Mouse (Mus musculus) spleen, embryonic (tissue): ENCODE results near the gene Junb.

Experiments
- CTCF ChIA-PET: fragments of 350-600 bp; sonication (Branson Sonifier 250); formaldehyde crosslinking; loops from one replicate; lab custom pipeline; 2022; lab: Charles Lee

Gene Junb

DNA sequence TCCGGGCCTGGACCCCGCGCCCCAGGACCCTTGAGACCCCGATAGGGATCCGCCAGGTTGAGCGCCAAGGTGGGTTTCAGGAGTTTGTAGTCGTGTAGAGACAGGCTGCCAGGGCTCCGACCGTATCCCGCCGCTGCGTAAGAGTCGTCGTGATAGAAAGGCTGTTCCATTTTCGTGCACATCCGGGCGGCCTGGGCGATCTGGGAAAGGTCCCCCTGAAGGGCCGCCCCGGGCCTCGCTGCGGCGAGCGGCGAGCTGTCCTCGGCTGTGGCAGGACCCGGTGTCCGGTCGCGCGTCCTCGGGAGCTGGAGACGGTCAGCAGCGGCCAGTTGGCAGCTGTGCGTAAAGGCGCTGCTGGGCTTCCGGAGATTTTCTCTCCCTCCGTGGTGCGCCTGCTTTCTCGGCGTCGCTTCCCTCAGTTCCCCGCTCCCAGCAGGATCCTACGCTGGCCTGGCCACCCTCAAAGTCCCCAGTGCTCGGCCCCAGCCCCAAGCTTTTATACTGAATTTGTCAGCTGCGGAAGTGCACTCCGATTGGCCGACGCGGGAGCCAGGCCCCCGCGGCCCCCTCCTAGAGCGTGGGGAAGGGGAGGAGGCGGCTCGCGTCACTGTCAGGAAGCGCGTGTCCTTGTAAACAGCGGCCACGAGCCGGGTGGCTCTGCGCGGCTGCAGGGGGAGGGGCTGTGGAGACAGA, at the start of gene Junb:
Gene Junb (minus strand): TSS at position 471 of the 693 bp plus-strand sequence.
- CTCF ChIA-PET, result interaction anchor here (8.1 kb wide), 1 partner anchor 10 kb away, joined by 113 read pairs; the partner anchor contains the start of gene Hook2

DNA sequence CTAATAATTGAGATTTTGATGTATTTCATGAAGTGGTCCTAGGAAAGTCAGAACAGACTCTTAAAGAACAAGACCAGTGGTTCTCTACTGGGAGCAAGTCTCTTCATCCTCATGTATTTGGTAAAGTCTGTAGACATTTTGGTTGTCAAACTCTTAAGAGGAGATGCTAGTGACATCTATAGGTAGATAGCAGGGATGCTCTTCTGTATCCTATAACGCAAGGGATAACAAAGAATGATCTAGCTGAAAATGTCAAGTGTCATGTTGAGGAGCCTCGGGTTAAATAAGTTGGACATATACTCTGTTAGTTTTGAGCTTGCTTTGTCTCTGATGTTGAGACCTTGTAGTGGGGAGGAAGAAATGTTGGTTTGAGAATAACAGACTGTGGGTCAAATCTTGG, 49.4 kb upstream of the Junb start:
- CTCF ChIA-PET, result no interaction called here

DNA sequence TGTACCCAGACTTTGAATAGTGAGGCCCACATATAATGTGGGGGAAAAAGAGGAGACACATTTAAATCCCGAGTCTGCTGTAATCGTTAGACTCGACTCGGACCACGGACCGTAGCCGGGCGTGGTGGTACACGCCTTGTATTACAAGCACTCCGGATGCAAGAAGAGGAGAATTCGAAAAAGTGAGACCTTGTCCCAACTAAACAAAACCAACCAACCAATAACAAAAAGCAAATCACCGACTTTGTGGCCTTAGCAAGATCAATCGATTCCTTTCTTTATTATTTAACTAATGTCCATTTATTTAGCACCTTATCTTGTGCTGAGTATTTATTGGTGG, 49.0 kb upstream of the Junb start:
- CTCF ChIA-PET, result no interaction called here

DNA sequence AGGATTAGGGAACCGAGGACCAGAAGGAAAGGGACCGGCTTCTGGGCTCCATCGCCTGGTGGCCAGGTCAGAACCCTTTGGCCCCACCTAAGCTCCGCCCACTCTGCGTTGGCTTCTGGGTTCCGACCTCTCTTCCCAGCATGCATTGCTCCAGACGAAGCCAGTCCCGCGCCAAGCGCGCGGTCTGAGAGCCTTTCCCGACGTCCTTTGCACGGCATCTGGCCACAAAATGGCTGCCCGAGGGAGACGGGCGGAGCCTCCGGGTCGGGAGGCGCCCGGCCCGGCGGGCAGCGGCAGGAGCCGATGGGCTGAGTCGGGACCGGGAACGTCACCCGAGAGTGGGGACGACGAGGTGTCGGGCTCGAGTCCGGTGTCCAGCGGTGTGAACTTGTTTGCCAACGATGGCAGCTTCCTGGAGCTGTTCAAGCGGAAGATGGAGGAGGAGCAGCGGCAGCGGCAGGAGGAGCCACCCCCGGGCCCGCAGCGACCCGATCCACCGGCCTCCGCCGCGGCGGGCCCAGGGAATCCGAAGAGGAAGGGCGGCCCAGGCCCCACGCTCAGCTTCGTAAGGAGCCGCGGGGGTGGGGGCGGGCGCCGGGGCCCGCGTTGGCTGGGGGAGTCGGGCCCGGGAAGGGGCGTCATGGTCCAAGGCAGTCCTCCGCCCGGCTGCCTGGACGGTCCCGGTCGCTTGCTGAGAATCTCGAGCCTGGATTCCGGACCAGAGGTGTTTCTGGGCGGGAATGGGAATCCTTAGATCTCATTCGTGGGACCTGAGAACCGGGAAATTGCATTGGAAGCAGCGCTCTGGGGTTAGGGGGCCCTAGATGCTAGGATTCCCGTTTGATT, 48.4 kb upstream of the Junb start, which contains the start of gene Trir:
Gene Trir (plus strand): TSS at position 154 of the 846 bp plus-strand sequence.
- CTCF ChIA-PET, result interaction anchor here (0.5 to 0.6 kb wide), 2 partner anchors 10 to 321 kb away, joined by 3 to 4 read pairs; partner anchors contain the start of gene Tnpo2

DNA sequence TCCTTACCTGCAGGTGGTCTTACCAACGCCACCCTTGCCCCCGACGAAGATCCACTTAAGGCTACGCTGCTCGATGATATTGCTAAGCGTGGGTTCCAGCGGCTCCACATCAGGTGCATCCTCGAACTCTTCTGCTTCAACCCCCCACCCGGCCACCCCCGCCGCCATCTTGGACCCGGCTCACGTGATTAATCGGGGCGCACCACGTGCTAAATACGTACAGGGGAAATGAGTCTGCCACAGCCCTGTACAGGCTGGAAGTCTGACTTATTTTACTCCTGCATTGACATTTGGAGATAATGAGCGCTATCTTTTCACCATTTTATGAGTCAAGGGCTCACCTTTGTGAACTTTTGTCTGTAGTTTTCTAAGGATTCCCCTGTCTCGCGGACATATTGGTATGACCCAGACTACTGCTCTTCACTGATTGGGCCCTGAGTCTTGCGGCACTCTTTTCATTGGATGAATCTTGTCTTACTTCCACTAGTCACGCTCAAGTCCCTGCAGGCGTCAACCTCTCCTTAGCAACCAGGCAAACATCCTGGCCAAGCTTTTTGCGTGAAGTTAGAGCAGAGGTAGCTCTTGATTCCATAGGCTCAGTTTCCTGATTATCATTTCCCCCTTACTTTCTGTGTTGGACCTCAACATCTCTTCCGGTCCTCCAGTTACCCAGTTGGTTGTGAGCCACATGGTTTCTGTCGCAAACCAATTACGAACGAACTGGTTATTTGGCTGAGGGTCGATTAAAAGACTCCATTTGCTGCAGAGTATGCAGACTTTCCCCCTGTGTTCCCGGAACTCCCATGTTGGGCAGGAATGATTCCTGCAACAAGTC, 46.8 kb upstream of the Junb start, which contains the start of gene Asna1:
Gene Asna1 (minus strand): TSS at position 184 of the 835 bp plus-strand sequence.
- CTCF ChIA-PET, result no interaction called here

DNA sequence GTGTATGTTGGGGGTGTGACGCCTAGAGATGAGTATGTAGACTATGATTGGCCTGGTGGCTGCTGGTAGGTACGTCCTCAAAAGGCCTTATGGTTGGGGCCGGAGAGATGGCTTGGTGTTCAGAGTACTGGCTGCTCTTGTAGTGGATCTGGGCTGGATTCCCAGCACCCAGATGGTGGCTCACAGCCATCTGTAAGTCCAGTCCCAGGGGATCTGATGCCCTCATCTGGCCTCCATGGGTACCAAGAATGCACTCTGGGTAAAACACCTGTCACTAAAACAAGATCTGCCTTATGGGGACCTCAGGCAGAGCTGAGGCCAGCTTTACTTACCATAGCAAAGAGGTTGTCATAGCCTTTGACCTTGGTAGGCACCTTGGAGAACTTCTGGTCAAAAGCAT, 45.3 kb upstream of the Junb start:
- CTCF ChIA-PET, result interaction anchor here (0.6 to 0.9 kb wide), 2 partner anchors 95 to 167 kb away, joined by 3 to 13 read pairs; partner anchors contain the start of gene Farsa

DNA sequence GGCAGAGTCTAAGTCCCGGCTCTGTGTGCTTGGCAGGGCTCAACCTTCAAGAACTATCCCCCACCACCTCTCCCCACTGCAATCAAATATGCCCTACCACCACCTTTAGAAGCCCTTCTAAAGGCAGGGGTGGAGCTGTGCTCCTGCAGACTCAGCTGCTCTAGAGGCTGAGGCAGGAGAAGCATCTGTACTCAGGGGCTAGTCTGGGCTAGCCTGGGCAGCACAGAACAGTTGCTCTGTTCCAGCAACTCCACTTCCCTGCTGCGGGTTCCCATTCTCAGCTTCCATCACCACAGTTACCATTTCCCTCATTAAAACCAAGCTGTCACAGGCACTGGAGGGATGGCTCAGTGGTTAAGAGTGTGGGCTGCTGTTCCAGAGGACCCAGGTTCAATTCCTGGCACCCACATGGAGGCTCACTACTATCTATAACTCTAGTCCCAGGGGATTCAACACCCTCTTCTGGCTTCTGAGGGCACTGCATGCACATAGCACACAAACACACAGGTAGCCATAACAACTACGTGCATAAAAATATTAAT, 43.1 kb upstream of the Junb start:
- CTCF ChIA-PET, result interaction anchor here (0.5 kb wide), 1 partner anchor 15 kb away, joined by 3 read pairs; the partner anchor contains the start of gene Tnpo2

DNA sequence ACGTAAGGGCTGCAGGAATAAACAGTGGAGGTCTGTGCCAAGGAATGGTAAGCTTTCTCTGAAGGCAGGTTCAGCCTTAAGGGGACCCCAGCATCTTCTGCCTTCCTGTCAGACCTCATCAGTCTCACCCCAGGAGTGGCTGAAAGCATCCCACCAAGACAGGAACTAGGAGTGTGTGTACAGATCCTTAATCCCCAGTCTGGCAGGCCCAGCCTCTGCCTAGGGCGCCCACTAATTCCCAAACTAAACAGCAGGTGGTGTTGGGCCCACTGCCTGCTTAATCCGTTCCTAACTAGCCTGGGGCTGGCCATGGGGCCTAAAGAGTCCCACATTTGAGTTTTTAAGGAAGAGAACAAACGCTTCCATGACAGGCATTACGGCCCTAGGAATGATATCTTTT, 38.7 kb upstream of the Junb start:
- CTCF ChIA-PET, result no interaction called here

DNA sequence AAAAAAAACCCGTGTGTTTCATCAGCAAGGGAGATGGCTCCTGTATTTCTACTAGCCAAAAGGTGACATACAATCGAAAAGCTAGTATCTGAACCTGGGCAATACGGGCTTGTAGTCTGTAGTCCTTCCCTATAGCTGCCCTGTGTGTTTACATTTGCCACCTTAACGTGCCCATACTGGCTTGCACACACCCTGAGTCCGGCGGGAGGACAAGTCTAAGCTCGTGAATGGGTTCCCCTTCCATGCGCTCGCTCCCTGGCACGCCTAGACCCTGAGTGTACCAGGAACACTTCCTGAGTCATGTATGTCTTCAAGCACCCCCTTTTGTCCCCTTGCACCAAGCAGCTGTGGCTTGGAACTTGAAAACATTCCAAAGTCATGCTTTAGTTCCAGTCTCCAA, 38.2 kb upstream of the Junb start:
- CTCF ChIA-PET, result interaction anchor here (0.6 to 0.7 kb wide), 2 partner anchors 48 to 100 kb away, joined by 4 read pairs; partner anchors contain the start of genes Gm49661 and Prdx2

DNA sequence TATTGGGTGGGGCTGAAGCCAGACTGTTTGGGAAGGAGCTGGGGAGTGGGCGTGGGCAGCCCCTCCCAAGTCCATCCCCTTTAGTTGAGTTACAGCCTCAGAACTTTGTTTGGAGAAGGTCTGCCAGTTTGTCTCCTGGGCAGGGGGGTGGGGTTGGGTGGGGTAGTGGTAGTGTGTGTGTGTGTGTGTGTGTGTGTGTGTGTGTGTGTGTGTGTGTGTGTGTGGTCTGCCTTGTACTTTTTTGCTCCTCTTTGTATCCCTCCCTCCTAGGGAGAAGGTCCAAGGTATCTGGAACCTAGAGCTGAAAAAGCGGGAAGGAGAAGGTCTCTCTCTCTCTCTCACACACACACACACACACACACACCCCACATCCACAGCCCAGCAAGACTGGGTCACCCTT, 35.9 kb upstream of the Junb start, which contains the start of gene Best2:
Gene Best2 (minus strand): TSS at position 101 of the 400 bp plus-strand sequence.
- CTCF ChIA-PET, result no interaction called here

DNA sequence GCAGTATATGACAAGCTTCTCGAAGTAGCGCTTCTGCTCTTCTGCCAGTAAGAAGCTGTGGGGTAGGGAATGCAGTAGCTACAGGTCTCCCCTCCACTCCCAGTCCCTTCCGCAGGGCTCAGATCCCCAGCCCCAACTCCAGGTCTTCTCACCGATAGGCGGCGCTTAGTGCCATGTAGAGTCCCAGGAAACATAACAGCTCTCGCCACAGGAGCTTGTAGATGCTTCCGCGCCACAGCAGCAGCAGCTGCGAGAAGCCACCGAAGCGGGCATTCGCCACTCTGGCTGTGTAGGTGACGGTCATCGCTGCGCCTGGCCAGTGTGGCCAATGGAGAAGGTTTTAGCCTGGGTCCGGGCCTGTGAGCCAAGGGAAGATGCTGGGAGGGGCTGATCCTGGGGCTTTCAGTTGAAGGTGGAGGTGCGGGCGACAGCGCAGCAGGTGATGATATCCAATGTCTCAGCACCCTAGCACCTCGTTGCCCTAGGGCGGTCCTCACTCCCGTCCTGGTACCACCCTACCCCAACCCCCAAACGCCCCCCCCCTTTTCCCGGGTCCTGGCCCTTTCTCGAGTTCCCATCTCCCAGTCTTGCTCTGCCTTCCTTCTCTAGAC, 34.8 kb upstream of the Junb start:
- CTCF ChIA-PET, result interaction anchor here (1.1 kb wide), 1 partner anchor 63 kb away, joined by 11 read pairs; no protein-coding TSS in a partner anchor

DNA sequence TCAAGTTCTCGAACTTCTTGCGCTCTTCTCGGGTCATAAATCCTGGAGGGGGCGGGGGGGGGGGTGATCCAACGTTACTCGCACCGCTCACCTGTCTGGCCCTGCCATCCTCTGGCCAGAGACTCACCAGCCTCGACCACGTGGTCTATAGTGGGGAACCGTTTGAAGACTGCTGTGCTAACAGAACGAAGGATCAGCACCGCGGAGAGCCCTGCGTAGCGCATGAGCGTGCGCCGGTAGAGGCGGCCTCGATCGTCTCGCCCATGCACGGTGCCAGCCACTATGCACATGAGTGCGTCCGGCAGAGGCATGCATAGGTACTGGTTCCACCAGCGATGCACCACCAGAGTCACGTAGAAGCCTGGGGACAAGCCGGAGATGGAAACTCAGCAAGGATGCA, 32.7 kb upstream of the Junb start:
- CTCF ChIA-PET, result no interaction called here

DNA sequence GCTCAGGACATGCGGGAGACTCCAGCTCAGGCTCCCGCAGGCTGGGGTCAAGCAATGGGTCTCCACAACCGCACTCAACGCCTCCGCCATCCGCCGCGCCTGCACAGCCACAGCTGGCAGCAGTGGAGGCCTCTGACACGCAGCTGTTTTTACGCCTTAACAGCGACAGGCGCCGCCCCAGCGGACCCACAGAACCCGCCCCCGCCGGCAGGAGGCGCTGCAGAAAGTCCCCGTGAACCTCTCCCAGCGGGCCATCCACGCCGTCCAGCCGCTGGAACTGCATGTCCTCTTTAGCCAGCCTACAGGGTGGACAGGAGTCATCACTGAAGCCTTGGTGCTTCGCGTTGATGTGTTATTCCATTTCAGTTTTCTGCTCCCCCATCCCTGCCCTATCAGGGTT, 29.2 kb upstream of the Junb start:
- CTCF ChIA-PET, result no interaction called here

DNA sequence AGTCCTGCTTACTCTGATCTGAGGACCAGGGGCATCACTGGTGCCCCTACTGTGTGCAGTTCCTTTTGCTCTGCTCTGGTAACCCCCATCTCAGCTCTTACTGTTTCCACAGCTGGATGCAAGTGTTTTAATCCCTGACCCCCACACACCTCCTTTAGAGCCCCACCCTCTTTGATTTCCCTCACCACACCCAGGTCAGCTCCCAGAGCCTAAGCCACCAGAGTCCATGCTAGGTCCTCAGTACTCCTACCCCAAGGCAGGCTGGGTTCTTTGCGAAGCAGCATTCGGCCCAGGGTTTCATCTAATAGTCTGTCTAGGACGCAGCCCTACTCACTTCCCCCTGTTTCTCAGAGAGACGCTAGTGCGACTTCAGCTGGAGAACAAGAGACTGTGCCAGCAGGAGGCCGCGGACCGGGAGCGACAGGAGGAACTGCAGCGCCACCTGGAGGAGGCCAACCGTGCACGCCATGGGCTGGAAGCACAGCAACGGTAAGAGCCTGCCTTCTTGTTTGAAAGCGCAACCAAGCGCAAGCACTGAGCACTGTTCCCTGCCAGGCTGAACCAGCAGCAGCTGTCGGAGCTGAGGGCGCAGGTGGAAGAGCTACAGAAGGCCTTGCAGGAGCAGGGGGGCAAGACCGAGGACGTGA, 19.3 kb upstream of the Junb start:
- CTCF ChIA-PET, result interaction anchor here (0.7 to 4.2 kb wide), 3 partner anchors 23 to 409 kb away, joined by 3 to 19 read pairs (median 4); no protein-coding TSS in a partner anchor

DNA sequence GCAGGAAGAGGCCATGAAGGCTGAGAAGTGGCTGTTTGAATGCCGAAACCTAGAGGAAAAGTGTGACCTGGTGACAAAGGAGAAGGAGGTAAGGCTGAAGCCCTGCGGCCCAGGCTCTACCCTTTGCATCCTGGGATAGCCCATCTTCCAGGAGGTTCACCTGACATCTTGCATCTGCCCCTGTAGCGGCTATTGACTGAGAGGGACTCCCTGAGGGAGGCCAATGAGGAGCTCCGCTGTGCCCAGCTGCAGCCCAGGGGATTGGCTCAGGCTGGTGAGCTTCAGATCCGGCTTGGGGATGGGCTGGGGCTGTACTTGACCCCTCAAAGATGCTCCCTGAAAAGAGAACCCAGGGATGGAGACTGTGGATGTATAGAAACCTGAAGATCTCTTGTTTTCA, 18.5 kb upstream of the Junb start:
- CTCF ChIA-PET, result interaction anchor here (4.2 kb wide), 1 partner anchor 22 kb away, joined by 19 read pairs; no protein-coding TSS in a partner anchor

DNA sequence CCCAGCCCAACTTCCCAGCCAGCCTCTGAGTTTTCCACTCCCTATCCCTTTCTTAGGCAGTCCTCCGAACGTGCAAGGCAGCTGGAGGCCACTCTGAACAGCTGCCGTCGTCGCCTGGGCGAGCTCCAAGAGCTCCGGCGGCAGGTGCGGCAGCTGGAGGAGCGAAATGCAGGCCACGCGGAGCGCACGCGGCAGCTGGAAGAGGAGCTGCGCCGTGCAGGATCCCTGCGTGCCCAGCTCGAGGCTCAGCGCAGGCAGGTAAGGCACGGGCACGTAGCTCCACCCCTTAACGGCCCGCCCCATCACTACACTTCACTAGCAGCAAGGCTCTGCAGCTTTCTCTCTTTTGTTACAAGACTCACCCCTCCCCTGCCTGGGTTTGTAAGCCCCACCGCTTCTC, 17.2 kb upstream of the Junb start:
- CTCF ChIA-PET, result interaction anchor here (4.2 kb wide), 1 partner anchor 21 kb away, joined by 19 read pairs; no protein-coding TSS in a partner anchor

DNA sequence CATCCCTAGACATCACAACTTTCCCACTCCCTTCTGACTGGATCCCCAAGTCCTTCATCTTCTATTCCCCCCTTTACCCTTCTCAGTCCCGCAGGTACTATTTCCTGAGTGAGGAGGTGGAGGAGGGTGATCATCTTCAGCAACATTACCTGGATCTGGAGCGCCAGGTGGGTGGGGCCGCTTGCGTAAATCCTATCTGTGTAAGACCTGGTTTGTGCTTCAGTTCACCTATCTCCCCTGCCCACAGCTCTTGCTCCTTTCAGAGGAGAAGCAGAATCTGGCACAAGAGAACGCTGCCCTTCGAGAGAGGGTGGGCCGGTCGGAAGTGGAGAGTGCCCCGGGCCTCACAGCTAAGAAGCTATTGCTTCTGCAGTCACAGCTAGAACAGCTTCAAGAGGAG, 15.9 kb upstream of the Junb start:
- CTCF ChIA-PET, result interaction anchor here (0.7 kb wide), 1 partner anchor 20 kb away, joined by 4 read pairs; no protein-coding TSS in a partner anchor

DNA sequence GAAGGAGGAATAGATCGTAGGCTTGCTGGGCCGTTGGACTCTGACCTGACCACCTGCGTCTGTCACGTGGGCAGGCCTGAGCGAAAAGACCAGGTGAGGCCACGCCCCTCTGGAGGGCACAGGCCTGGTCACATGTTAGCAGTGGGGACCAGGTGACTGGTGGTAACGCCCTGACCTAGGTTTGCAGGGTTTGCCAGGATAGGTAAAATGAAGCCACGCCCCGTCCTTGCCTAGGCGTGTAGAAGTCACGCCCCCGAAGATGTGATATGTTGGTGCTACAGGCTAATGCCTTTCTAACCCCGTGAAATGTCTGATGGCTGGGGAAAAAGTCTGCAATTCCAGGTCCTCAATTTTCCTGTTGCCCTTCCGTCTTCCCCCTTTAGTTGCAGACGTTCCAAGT, 12.3 kb upstream of the Junb start:
- CTCF ChIA-PET, result interaction anchor here (1.1 to 8.0 kb wide), 2 partner anchors 14 to 22 kb away, joined by 3 to 113 read pairs; partner anchors contain the start of genes Gm49661, Junb and Prdx2

DNA sequence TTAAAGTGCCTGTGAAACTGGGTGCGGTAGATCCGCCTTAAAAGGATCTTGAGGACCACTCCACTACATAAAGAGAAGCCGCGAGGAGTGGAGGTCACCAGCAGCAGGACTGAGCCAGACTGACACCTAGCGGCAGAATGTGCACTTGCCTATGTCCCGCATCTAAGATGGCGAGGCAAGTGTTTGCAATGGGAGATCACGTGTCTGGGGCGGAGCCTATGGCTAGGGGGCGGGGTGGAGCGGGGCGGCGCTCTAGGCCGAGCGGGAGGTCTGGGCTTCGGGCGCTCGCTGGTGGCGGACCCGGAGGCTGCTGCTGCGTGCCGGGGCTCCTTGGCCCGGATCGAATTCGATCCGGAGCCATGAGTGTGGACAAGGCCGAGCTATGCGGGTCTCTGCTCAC, 11.8 kb upstream of the Junb start, which contains the start of gene Hook2:
Gene Hook2 (plus strand): TSS at position 255 of the 400 bp plus-strand sequence.
- CTCF ChIA-PET, result interaction anchor here (0.6 to 8.0 kb wide), 5 partner anchors 9 to 503 kb away, joined by 3 to 113 read pairs (median 3); partner anchors contain the start of genes Gm49661, Junb, Prdx2 and Syce2
